Mouse (Mus musculus): ENCODE measurements around the gene Mettl7a3. TPM values are rescaled to one million over a fixed set of nuclear protein-coding genes. Genes with fewer than 3 reads are reported as not detected.
"Not testable (repeated sequence)": the region's sequence is repeated elsewhere in the genome, so short reads cannot be mapped to it uniquely, and the experiment has no call there.

Gene Mettl7a3
- polyA plus RNA-seq, 1 experiment, result 0.16 TPM

GRCm38 (mm10) chr15:100329336-100329735 lies 5.4 kb upstream of the Mettl7a3 start:
- DNase-seq (ENCODE audit: low read depth), result not testable (repeated sequence)

GRCm38 (mm10) chr15:100330739-100331138 lies 4.0 kb upstream of the Mettl7a3 start:
- no peak for DNase-seq (ENCODE audit: low read depth)

GRCm38 (mm10) chr15:100332077-100332961 lies 2.4 kb upstream of the Mettl7a3 start:
- not testable (repeated sequence) for DNase-seq (ENCODE audit: low read depth)

- not testable (repeated sequence) for DNase-seq (ENCODE audit: low read depth)
Measured at GRCm38 (mm10) chr15:100337328-100337727, 2.6 kb downstream of the Mettl7a3 start.

- not testable (repeated sequence) for DNase-seq (ENCODE audit: low read depth)
Measured at GRCm38 (mm10) chr15:100337847-100338246, 3.1 kb downstream of the Mettl7a3 start.

GRCm38 (mm10) chr15:100341314-100341980 lies 6.7 kb downstream of the Mettl7a3 start:
- DNase-seq (ENCODE audit: low read depth), result not testable (repeated sequence)

- no peak for DNase-seq (ENCODE audit: low read depth)
Measured at GRCm38 (mm10) chr15:100345484-100345883, 10.8 kb downstream of the Mettl7a3 start.

- DNase-seq (ENCODE audit: low read depth), result no peak
Measured at GRCm38 (mm10) chr15:100346761-100347160, 12.0 kb downstream of the Mettl7a3 start.

- DNase-seq (ENCODE audit: low read depth), result no peak
Measured at GRCm38 (mm10) chr15:100349496-100349895, 14.8 kb downstream of the Mettl7a3 start.

GRCm38 (mm10) chr15:100351501-100352060 lies 16.9 kb downstream of the Mettl7a3 start:
- DNase-seq (ENCODE audit: low read depth), result no peak

GRCm38 (mm10) chr15:100352711-100353250 lies 18.1 kb downstream of the Mettl7a3 start, which contains the start of the genes Methig1 and Mettl7a2:
Methig1 (plus strand) TSS chr15:100353149.
Mettl7a2 (plus strand) TSS chr15:100353200.
- DNase-seq (ENCODE audit: low read depth), result no peak

GRCm38 (mm10) chr15:100353399-100353798 lies 18.7 kb downstream of the Mettl7a3 start:
- not testable (repeated sequence) for DNase-seq (ENCODE audit: low read depth)

GRCm38 (mm10) chr15:100355876-100356275 lies 21.1 kb downstream of the Mettl7a3 start:
- no peak for DNase-seq (ENCODE audit: low read depth)

- no peak for DNase-seq (ENCODE audit: low read depth)
Measured at GRCm38 (mm10) chr15:100364242-100364641, 29.5 kb downstream of the Mettl7a3 start, which contains the start of gene Higd1c. Higd1c (plus strand) TSS chr15:100364542.

GRCm38 (mm10) chr15:100365967-100366366 lies 31.2 kb downstream of the Mettl7a3 start:
- not testable (repeated sequence) for DNase-seq (ENCODE audit: low read depth)

GRCm38 (mm10) chr15:100367119-100367518 lies 32.4 kb downstream of the Mettl7a3 start:
- DNase-seq (ENCODE audit: low read depth), result no peak

GRCm38 (mm10) chr15:100375066-100375465 lies 40.3 kb downstream of the Mettl7a3 start:
- no peak for DNase-seq (ENCODE audit: low read depth)

GRCm38 (mm10) chr15:100377847-100378505 lies 43.2 kb downstream of the Mettl7a3 start:
- DNase-seq (ENCODE audit: low read depth), result not testable (repeated sequence)

GRCm38 (mm10) chr15:100379658-100380057 lies 44.9 kb downstream of the Mettl7a3 start:
- DNase-seq (ENCODE audit: low read depth), result no peak

GRCm38 (mm10) chr15:100380104-100380503 lies 45.4 kb downstream of the Mettl7a3 start:
- no peak for DNase-seq (ENCODE audit: low read depth)

GRCm38 (mm10) chr15:100385705-100386104 lies 51.0 kb downstream of the Mettl7a3 start:
- DNase-seq (ENCODE audit: low read depth), result no peak
